Mouse (Mus musculus) hindbrain, embryonic 14.5 days (tissue): ENCODE measurements around the gene A930004D18Rik. TPM values are rescaled to one million over a fixed set of nuclear protein-coding genes. Genes with fewer than 3 reads are reported as not detected.

Experiments
- ATAC-seq: fragments of 200-750 bp; cut with Nextera tagmentation; 2 replicates; pipeline ENCODE4 v1.8.0; 2017; ENCODE audit warnings: moderate number of reproducible peaks, mild to moderate bottlenecking, moderate TSS enrichment, moderate library complexity; ENCODE audit not compliant: low FRiP score
- DNase-seq: peaks from one replicate; pipeline ENCODE4 v3.0.0-alpha.2; 2015; ENCODE audit warnings: low spot score
- H3K27ac ChIP-seq: fragments of 300-500 bp; sonication (generic); 2 replicates; pipeline ENCODE4 v1.5.1; 2014; ENCODE audit warnings: mild to moderate bottlenecking, moderate library complexity
- H3K27me3 ChIP-seq: fragments of 300-500 bp; sonication (generic); 2 replicates; pipeline ENCODE4 v1.6.1; 2014; ENCODE audit warnings: mild to moderate bottlenecking, low read length, mixed read lengths; ENCODE audit not compliant: control insufficient read depth, insufficient read depth
- H3K36me3 ChIP-seq: fragments of 300-500 bp; sonication (generic); replicated peaks from 2 replicates; pipeline ENCODE4 v1.6.1; 2014; ENCODE audit not compliant: control insufficient read depth, insufficient read depth
- H3K4me1 ChIP-seq: fragments of 300-500 bp; sonication (generic); replicated peaks from 2 replicates; pipeline ENCODE4 v1.6.1; 2014; ENCODE audit warnings: antibody characterized with exemption, low read length, mixed read lengths; ENCODE audit not compliant: control insufficient read depth, insufficient read depth
- H3K4me2 ChIP-seq: fragments of 300-500 bp; sonication (generic); replicated peaks from 2 replicates; pipeline ENCODE4 v1.6.1; 2014; ENCODE audit warnings: mild to moderate bottlenecking, moderate library complexity
- H3K4me3 ChIP-seq: fragments of 300-500 bp; sonication (generic); replicated peaks from 2 replicates; pipeline ENCODE4 v1.5.1; 2014; ENCODE audit warnings: mild to moderate bottlenecking, low read length
- H3K9ac ChIP-seq: fragments of 300-500 bp; sonication (generic); 2 replicates; pipeline ENCODE4 v1.6.1; 2014
- H3K9me3 ChIP-seq: fragments of 300-500 bp; sonication (generic); 2 replicates; pipeline ENCODE4 v1.6.1; 2016; ENCODE audit warnings: low read length; ENCODE audit not compliant: control insufficient read depth
- WGBS: fragments of 180-500 bp; shearing (Covaris S2); extraction: QIAGEN DNeasy Blood & Tissue Kit; methylation state at CpG from one replicate; pipeline ENCODE4 v1.1.7; 2014; 5-methylcytosine and 5-hydroxymethylcytosine counted together
- polyA plus RNA-seq: library from polyadenylated mRNA; unstranded; fragments of >200 nt; fragmentation: Nextera tagmentation; extraction: Ambion mirVana; gene quantifications from 2 replicates; pipeline ENCODE4 v1.2.1, GENCODE M21; 2014

The A930004D18Rik gene
- polyA plus RNA-seq, 1 experiment from 2014 or later: 6.3 TPM

- Histone ChIP-seq H3K9ac (peak overlapping the region; percentile 79), H3K36me3 (no peaks in the 10 kb centered on the region), H3K4me2 (peak overlapping the region; percentile 90), H3K27me3 (no peaks in the 10 kb centered on the region), H3K4me1 (peaks cover 38% of the 10 kb centered on the region), H3K9me3 (no peaks in the 10 kb centered on the region), H3K27ac (no peak overlapping the region), H3K4me3 (peak overlapping the region; percentile 32)
- ATAC-seq (no peak), DNase-seq (peak; percentile 62)
- WGBS: 3% methylated on average over 30 of the region's 34 CpGs
Observed at GRCm38 (mm10) chr2:18031831-18032537, 5.6 kb downstream of the A930004D18Rik start.

- DNase-seq: peak; percentile 58
- H3K4me1 ChIP-seq: peaks cover 41% of the 10 kb centered on the region
Observed at GRCm38 (mm10) chr2:18031271-18031821, 6.2 kb downstream of the A930004D18Rik start.

GRCm38 (mm10) chr2:18030581-18030980, 7.0 kb downstream of the A930004D18Rik start:
- DNase-seq (peak; percentile 58), ATAC-seq (no peak)
- Histone ChIP-seq H3K27ac (no peak overlapping the region), H3K9ac (no peak overlapping the region), H3K4me3 (peak overlapping the region; percentile 32; the same call in 1 of the 2 replicates), H3K4me2 (peak overlapping the region; percentile 90), H3K27me3 (no peaks in the 10 kb centered on the region), H3K9me3 (no peaks in the 10 kb centered on the region), H3K4me1 (peaks cover 44% of the 10 kb centered on the region), H3K36me3 (no peaks in the 10 kb centered on the region)
- 34% methylated on average over 8 of the region's 8 CpGs for WGBS

More at GRCm38 (mm10) chr2:18031271-18031821, 6.2 kb downstream of the A930004D18Rik start:
- Histone ChIP-seq H3K27me3 (no peaks in the 10 kb centered on the region), H3K36me3 (no peaks in the 10 kb centered on the region), H3K9me3 (no peaks in the 10 kb centered on the region), H3K9ac (peak overlapping the region; percentile 79), H3K27ac (no peak overlapping the region), H3K4me2 (peak overlapping the region; percentile 90), H3K4me3 (peak overlapping the region; percentile 32)
- WGBS: 6% methylated on average over 26 of the region's 26 CpGs
- no peak for ATAC-seq

GRCm38 (mm10) chr2:18029656-18030055, 7.9 kb downstream of the A930004D18Rik start:
- Histone ChIP-seq H3K4me1 (peaks cover 44% of the 10 kb centered on the region), H3K9me3 (no peaks in the 10 kb centered on the region), H3K27me3 (no peaks in the 10 kb centered on the region), H3K36me3 (no peaks in the 10 kb centered on the region), H3K9ac (no peak overlapping the region), H3K4me2 (peak overlapping the region; percentile 11; the same call in 1 of the 2 replicates), H3K4me3 (no peak overlapping the region), H3K27ac (no peak overlapping the region)
- peak; percentile 41 for DNase-seq
- no peak for ATAC-seq
- WGBS: 52% methylated on average over 7 of the region's 7 CpGs

- H3K9ac ChIP-seq: peak overlapping the region; percentile 79
- peak; percentile 85 for DNase-seq
- peak overlapping the region; percentile 94 for H3K27ac ChIP-seq
- H3K36me3 ChIP-seq: no peaks in the 10 kb centered on the region
- no peaks in the 10 kb centered on the region for H3K27me3 ChIP-seq
- ATAC-seq: peak; percentile 77
- H3K4me2 ChIP-seq: peak overlapping the region; percentile 93
- peaks cover 33% of the 10 kb centered on the region for H3K4me1 ChIP-seq
- H3K9me3 ChIP-seq: no peaks in the 10 kb centered on the region
- peak overlapping the region; percentile 48 for H3K4me3 ChIP-seq
- WGBS: under 1% methylated on average over 57 of the region's 61 CpGs
Observed at GRCm38 (mm10) chr2:18028140-18029021, 9.2 kb downstream of the A930004D18Rik start.

- peaks cover 27% of the 10 kb centered on the region for H3K4me1 ChIP-seq
- peak overlapping the region; percentile 93 for H3K4me2 ChIP-seq
- H3K4me3 ChIP-seq: peak overlapping the region; percentile 48
- no peaks in the 10 kb centered on the region for H3K27me3 ChIP-seq
- peak overlapping the region; percentile 94 for H3K27ac ChIP-seq
- H3K36me3 ChIP-seq: no peaks in the 10 kb centered on the region
- under 1% methylated on average over 44 of the region's 44 CpGs for WGBS
- no peaks in the 10 kb centered on the region for H3K9me3 ChIP-seq
- peak overlapping the region; percentile 79 for H3K9ac ChIP-seq
- peak; percentile 96 for DNase-seq
- ATAC-seq: peak; percentile 85
Observed at GRCm38 (mm10) chr2:18027448-18028139, 9.9 kb downstream of the A930004D18Rik start.

GRCm38 (mm10) chr2:18026116-18026947, 11.2 kb downstream of the A930004D18Rik start:
- under 1% methylated on average over 44 of the region's 44 CpGs for WGBS
- Histone ChIP-seq H3K27me3 (no peaks in the 10 kb centered on the region), H3K4me2 (peak overlapping the region; percentile 93), H3K9me3 (no peaks in the 10 kb centered on the region), H3K4me3 (peak overlapping the region; percentile 48), H3K27ac (peak overlapping the region; percentile 43), H3K9ac (peak overlapping the region; percentile 52), H3K4me1 (peaks cover 14% of the 10 kb centered on the region), H3K36me3 (no peaks in the 10 kb centered on the region)
- DNase-seq (peak; percentile 67), ATAC-seq (peak; percentile 18; the same call in 1 of the 2 replicates)

- DNase-seq: no peak
- H3K4me2 ChIP-seq: peak overlapping the region; percentile 93
- H3K9me3 ChIP-seq: no peaks in the 10 kb centered on the region
- H3K4me3 ChIP-seq: peak overlapping the region; percentile 48
- H3K27ac ChIP-seq: peak overlapping the region; percentile 43; the same call in 1 of the 2 replicates
- ATAC-seq: no peak
- no peaks in the 10 kb centered on the region for H3K36me3 ChIP-seq
- H3K9ac ChIP-seq: peak overlapping the region; percentile 52
- H3K4me1 ChIP-seq: peaks cover 9% of the 10 kb centered on the region
- H3K27me3 ChIP-seq: no peaks in the 10 kb centered on the region
- under 1% methylated on average over 14 of the region's 14 CpGs for WGBS
Observed at GRCm38 (mm10) chr2:18025781-18026115, 11.8 kb downstream of the A930004D18Rik start.
